Mouse (Mus musculus): ENCODE results near the gene Nr5a2. TPM values are rescaled to one million over a fixed set of nuclear protein-coding genes. Genes with fewer than 3 reads are reported as not detected.

Nr5a2 gene
- polyA plus RNA-seq, 1 experiment from 2014 or later = 0.28 TPM

GRCm38 (mm10) chr1:136973016-136973415, 12.8 kb upstream of the Nr5a2 start:
- H3K27ac ChIP-seq (replicated peaks; ENCODE audit: low read depth, low read length) = no peak overlapping the region
- no peaks in the 10 kb centered on the region for H3K36me3 ChIP-seq (ENCODE audit: control insufficient read depth, insufficient read depth, low read length)
- no peaks in the 10 kb centered on the region for H3K9me3 ChIP-seq (ENCODE audit: control insufficient read depth, low read length)
- H3K4me1 ChIP-seq (ENCODE audit: control insufficient read depth, insufficient read depth, low read length) = no peaks in the 10 kb centered on the region
- DNase-seq (ENCODE audit: low spot score) (no peak), ATAC-seq (ENCODE audit: insufficient number of reproducible peaks, low FRiP score, low TSS enrichment, low read depth) (no peak)
- WGBS = 88% methylated on average over 5 of the region's 5 CpGs
- H3K27me3 ChIP-seq (ENCODE audit: control insufficient read depth, insufficient read depth, low read length) = no peaks in the 10 kb centered on the region
- H3K4me3 ChIP-seq (ENCODE audit: low read depth, low read length) = no peak overlapping the region
- H3K4me2 ChIP-seq (ENCODE audit: low read depth, severe bottlenecking) = no peak overlapping the region
- H3K9ac ChIP-seq (ENCODE audit: low read length) = no peak overlapping the region

DNA sequence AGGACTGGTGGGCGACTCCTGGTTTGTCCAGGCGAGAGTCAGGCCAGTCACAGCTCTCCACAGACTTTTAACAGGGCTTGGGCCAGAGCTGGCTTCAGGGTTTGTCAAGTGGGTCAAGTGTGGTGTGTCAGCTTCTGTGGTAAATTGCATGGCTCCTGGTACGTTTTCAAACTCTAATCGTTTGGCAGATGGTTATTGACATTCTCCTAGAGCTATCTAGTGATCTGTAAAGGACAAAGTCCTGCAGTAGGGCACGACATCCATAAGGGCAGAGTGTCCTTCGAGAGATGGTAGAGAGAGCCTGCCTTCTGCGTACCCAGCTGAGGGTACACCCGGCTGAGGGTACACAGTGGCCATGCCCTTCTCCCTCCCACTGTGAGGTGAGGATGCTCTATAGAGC, 10.7 kb upstream of the Nr5a2 start:
- no peak overlapping the region for H3K27ac ChIP-seq (replicated peaks; ENCODE audit: low read depth, low read length)
- no peaks in the 10 kb centered on the region for H3K4me1 ChIP-seq (ENCODE audit: control insufficient read depth, insufficient read depth, low read length)
- ATAC-seq (ENCODE audit: insufficient number of reproducible peaks, low FRiP score, low TSS enrichment, low read depth) = no peak
- DNase-seq (ENCODE audit: low spot score) = no peak
- no peaks in the 10 kb centered on the region for H3K9me3 ChIP-seq (ENCODE audit: control insufficient read depth, low read length)
- H3K36me3 ChIP-seq (ENCODE audit: control insufficient read depth, insufficient read depth, low read length) = no peaks in the 10 kb centered on the region
- H3K4me3 ChIP-seq (ENCODE audit: low read depth, low read length) = no peak overlapping the region
- H3K4me2 ChIP-seq (ENCODE audit: low read depth, severe bottlenecking) = no peak overlapping the region
- no peaks in the 10 kb centered on the region for H3K27me3 ChIP-seq (ENCODE audit: control insufficient read depth, insufficient read depth, low read length)
- 89% methylated on average over 8 of the region's 8 CpGs for WGBS
- no peak overlapping the region for H3K9ac ChIP-seq (ENCODE audit: low read length)

DNA sequence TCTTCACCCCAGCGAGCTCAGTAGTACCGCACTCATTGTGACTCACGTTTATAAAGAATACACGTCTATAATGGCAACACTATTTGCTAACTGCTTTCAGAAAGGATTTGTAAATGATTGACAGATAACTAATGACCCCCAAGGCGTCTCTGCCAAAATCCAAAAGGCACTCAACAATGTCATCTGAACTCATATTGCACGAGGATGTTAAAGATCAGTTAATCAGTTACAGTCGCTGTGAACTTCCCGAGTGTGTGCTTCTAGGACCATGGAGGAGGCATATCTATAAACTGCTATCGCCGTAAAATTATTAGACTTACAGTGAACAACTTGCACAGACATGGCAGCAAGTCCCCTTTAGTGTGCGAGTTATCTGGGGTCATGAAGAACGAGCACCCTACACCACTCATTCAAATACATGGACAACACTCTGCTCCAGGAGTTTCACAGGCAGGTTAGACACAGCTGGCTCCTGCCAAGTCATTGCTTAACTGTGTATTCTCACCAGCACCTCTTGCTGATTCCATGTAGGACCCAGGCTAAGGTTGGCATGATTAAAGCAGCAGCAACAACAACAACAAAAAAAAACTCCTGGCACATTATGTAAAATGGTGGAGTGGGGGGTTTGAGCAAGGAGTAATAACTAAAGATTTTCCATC, 6.6 kb upstream of the Nr5a2 start:
- 79% methylated on average over 12 of the region's 12 CpGs for WGBS
- no peak overlapping the region for H3K4me3 ChIP-seq (ENCODE audit: low read depth, low read length)
- H3K9ac ChIP-seq (ENCODE audit: low read length) = no peak overlapping the region
- DNase-seq (ENCODE audit: low spot score) (no peak), ATAC-seq (ENCODE audit: insufficient number of reproducible peaks, low FRiP score, low TSS enrichment, low read depth) (no peak)
- no peaks in the 10 kb centered on the region for H3K9me3 ChIP-seq (ENCODE audit: control insufficient read depth, low read length)
- no peaks in the 10 kb centered on the region for H3K4me1 ChIP-seq (ENCODE audit: control insufficient read depth, insufficient read depth, low read length)
- no peaks in the 10 kb centered on the region for H3K27me3 ChIP-seq (ENCODE audit: control insufficient read depth, insufficient read depth, low read length)
- no peak overlapping the region for H3K27ac ChIP-seq (replicated peaks; ENCODE audit: low read depth, low read length)
- no peak overlapping the region for H3K4me2 ChIP-seq (ENCODE audit: low read depth, severe bottlenecking)
- H3K36me3 ChIP-seq (ENCODE audit: control insufficient read depth, insufficient read depth, low read length) = no peaks in the 10 kb centered on the region

DNA sequence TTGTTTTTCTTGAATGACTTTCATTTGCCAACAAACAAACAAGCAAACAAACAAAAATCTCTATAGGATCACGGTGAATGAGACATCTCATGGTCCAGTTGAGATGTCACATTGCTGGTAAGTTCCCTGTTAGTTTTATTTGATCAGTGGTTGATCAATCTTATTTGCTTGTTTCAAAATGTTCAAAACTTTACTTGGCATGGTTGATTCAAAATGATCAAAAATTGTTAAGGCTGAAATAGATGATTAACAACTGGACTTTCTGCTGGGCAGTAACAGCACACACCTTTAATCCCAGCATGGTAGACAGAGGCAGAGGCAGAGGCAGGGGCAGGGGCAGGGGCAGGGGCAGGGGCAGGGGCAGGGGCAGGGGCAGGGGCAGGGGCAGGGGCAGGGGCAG, 757 bp downstream of the Nr5a2 start:
- no peak overlapping the region for H3K4me2 ChIP-seq (ENCODE audit: low read depth, severe bottlenecking)
- DNase-seq (ENCODE audit: low spot score) (no peak), ATAC-seq (ENCODE audit: insufficient number of reproducible peaks, low FRiP score, low TSS enrichment, low read depth) (no peak)
- peaks cover 2% of the 10 kb centered on the region; the same call in 1 of the 2 replicates for H3K4me1 ChIP-seq (ENCODE audit: control insufficient read depth, insufficient read depth, low read length)
- no peak overlapping the region for H3K4me3 ChIP-seq (ENCODE audit: low read depth, low read length)
- H3K27ac ChIP-seq (replicated peaks; ENCODE audit: low read depth, low read length) = no peak overlapping the region
- H3K36me3 ChIP-seq (ENCODE audit: control insufficient read depth, insufficient read depth, low read length) = no peaks in the 10 kb centered on the region
- 64% methylated on average over 1 of the region's 1 CpGs for WGBS
- H3K27me3 ChIP-seq (ENCODE audit: control insufficient read depth, insufficient read depth, low read length) = 0 out of 2 replicates have a peak, but pooled peaks cover 7% of the 10 kb centered on the region
- H3K9me3 ChIP-seq (ENCODE audit: control insufficient read depth, low read length) = no peaks in the 10 kb centered on the region
- no peak overlapping the region for H3K9ac ChIP-seq (ENCODE audit: low read length)

GRCm38 (mm10) chr1:136958666-136959065, 1.6 kb downstream of the Nr5a2 start:
- ATAC-seq (ENCODE audit: insufficient number of reproducible peaks, low FRiP score, low TSS enrichment, low read depth) (no peak), DNase-seq (ENCODE audit: low spot score) (no peak)
- Histone ChIP-seq H3K36me3 (ENCODE audit: control insufficient read depth, insufficient read depth, low read length) (no peaks in the 10 kb centered on the region), H3K4me1 (ENCODE audit: control insufficient read depth, insufficient read depth, low read length) (peaks cover 2% of the 10 kb centered on the region; the same call in 1 of the 2 replicates), H3K4me2 (ENCODE audit: low read depth, severe bottlenecking) (peak overlapping the region; percentile 10; the same call in 1 of the 2 replicates), H3K4me3 (ENCODE audit: low read depth, low read length) (no peak overlapping the region), H3K9ac (ENCODE audit: low read length) (no peak overlapping the region), H3K27ac (replicated peaks; ENCODE audit: low read depth, low read length) (no peak overlapping the region), H3K27me3 (ENCODE audit: control insufficient read depth, insufficient read depth, low read length) (0 out of 2 replicates have a peak, but pooled peaks cover 7% of the 10 kb centered on the region), H3K9me3 (ENCODE audit: control insufficient read depth, low read length) (no peaks in the 10 kb centered on the region)
- 3% methylated on average over 9 of the region's 9 CpGs for WGBS

DNA sequence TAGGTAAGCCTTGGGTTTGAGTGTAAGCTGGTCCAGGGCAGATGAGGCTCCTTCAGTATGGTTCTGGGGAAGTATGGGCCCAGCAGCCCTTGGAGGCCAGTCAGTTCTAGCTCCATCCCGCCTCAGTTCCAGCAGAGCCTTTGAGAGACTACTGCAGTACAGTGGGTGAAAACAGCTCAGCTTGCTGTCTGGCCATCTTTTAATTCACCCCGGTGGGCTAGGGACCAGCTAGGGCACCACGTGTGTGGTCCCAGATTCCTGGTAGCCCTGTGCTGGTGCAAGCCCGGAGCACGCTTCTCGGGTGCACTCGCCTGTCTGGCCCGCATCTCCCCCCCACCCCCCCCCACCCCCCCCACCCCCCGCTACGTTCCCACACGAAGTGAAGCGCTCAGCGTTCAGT, 2.1 kb downstream of the Nr5a2 start:
- ATAC-seq (ENCODE audit: insufficient number of reproducible peaks, low FRiP score, low TSS enrichment, low read depth) (peak; percentile 36; the same call in 1 of the 2 replicates), DNase-seq (ENCODE audit: low spot score) (peak; percentile 36)
- no peaks in the 10 kb centered on the region for H3K9me3 ChIP-seq (ENCODE audit: control insufficient read depth, low read length)
- H3K4me2 ChIP-seq (ENCODE audit: low read depth, severe bottlenecking) = no peak overlapping the region
- H3K4me1 ChIP-seq (ENCODE audit: control insufficient read depth, insufficient read depth, low read length) = peaks cover 2% of the 10 kb centered on the region; the same call in 1 of the 2 replicates
- H3K27me3 ChIP-seq (ENCODE audit: control insufficient read depth, insufficient read depth, low read length) = peaks cover 10% of the 10 kb centered on the region
- no peak overlapping the region for H3K9ac ChIP-seq (ENCODE audit: low read length)
- WGBS = under 1% methylated on average over 13 of the region's 13 CpGs
- H3K36me3 ChIP-seq (ENCODE audit: control insufficient read depth, insufficient read depth, low read length) = no peaks in the 10 kb centered on the region
- H3K4me3 ChIP-seq (ENCODE audit: low read depth, low read length) = no peak overlapping the region
- no peak overlapping the region for H3K27ac ChIP-seq (replicated peaks; ENCODE audit: low read depth, low read length)

DNA sequence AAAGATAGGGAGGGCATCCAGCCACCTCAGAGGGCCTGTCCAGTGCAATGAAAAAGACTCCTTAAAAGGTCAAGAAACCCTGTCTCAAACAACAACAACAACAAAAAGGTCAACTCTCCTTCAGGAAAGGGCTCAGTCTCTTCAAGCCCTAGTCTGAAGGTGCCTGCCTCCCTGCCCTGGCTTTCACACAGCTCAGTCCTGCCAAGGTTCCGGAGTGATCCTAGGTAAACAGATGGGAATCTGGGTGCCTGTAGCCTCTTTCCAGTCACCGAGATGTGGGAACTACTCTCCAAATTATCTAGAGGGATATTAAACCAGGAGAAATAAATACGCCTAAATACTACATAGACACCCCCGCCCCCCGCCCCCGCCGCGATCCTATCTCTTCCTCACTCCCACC, 2.6 kb downstream of the Nr5a2 start:
- Histone ChIP-seq H3K36me3 (ENCODE audit: control insufficient read depth, insufficient read depth, low read length) (no peaks in the 10 kb centered on the region), H3K9me3 (ENCODE audit: control insufficient read depth, low read length) (no peaks in the 10 kb centered on the region), H3K4me1 (ENCODE audit: control insufficient read depth, insufficient read depth, low read length) (peaks cover 4% of the 10 kb centered on the region; the same call in 1 of the 2 replicates), H3K4me2 (ENCODE audit: low read depth, severe bottlenecking) (no peak overlapping the region), H3K27ac (replicated peaks; ENCODE audit: low read depth, low read length) (no peak overlapping the region), H3K9ac (ENCODE audit: low read length) (no peak overlapping the region; the same call in 1 of the 2 replicates), H3K4me3 (ENCODE audit: low read depth, low read length) (no peak overlapping the region), H3K27me3 (ENCODE audit: control insufficient read depth, insufficient read depth, low read length) (peaks cover 14% of the 10 kb centered on the region)
- DNase-seq (ENCODE audit: low spot score) (no peak), ATAC-seq (ENCODE audit: insufficient number of reproducible peaks, low FRiP score, low TSS enrichment, low read depth) (no peak)
- 14% methylated on average over 8 of the region's 8 CpGs for WGBS

DNA sequence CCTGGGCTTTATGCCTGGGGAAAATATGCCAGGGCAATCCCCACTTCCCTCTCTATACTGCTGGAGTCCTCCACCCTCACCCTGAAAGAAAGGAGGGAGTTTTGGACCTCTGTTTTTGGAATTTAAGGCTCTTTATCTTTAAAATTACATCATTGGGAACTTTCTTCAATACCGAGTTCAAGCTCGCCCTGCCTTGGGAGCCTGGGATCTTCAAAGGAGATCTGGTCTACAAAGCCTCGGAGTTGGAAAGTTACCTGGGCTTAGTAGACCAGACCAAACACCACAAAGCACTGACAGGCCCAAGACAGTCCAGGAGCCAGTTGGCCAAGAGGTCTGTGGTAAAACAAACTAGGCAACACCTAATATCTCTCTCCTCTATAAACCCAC, 6.1 kb downstream of the Nr5a2 start:
- Histone ChIP-seq H3K9me3 (ENCODE audit: control insufficient read depth, low read length) (no peaks in the 10 kb centered on the region), H3K27ac (replicated peaks; ENCODE audit: low read depth, low read length) (no peak overlapping the region), H3K9ac (ENCODE audit: low read length) (no peak overlapping the region), H3K4me1 (ENCODE audit: control insufficient read depth, insufficient read depth, low read length) (peaks cover 9% of the 10 kb centered on the region; the same call in 1 of the 2 replicates), H3K4me3 (ENCODE audit: low read depth, low read length) (no peak overlapping the region), H3K4me2 (ENCODE audit: low read depth, severe bottlenecking) (no peak overlapping the region), H3K27me3 (ENCODE audit: control insufficient read depth, insufficient read depth, low read length) (peaks cover 48% of the 10 kb centered on the region), H3K36me3 (ENCODE audit: control insufficient read depth, insufficient read depth, low read length) (no peaks in the 10 kb centered on the region)
- 7% methylated on average over 3 of the region's 3 CpGs for WGBS
- peak; percentile 34 for DNase-seq (ENCODE audit: low spot score)
- ATAC-seq (ENCODE audit: insufficient number of reproducible peaks, low FRiP score, low TSS enrichment, low read depth) = no peak

Data from limb, embryonic 11.5 days (tissue).